Mouse (Mus musculus) forebrain, embryonic 11.5 days (tissue): ENCODE data around the gene Rab4b. TPM values are rescaled to one million over a fixed set of nuclear protein-coding genes. Genes with fewer than 3 reads are reported as not detected.
A peak's percentile ranks its signal among the peaks of the same experiment; 100 is the strongest.

Source experiments
- ATAC-seq: fragments of 200-750 bp; cut with Nextera tagmentation; replicated peaks from 2 replicates; pipeline ENCODE4 v1.8.0; 2017; ENCODE audit warnings: moderate TSS enrichment; ENCODE audit not compliant: low FRiP score
- DNase-seq: peaks from one replicate; pipeline ENCODE4 v3.0.0-alpha.2; 2017; ENCODE audit warnings: low spot score
- H3K27ac ChIP-seq: fragments of 300-500 bp; sonication (generic); 2 replicates; pipeline ENCODE4 v1.5.1; 2014; ENCODE audit warnings: low read depth, low read length
- H3K27me3 ChIP-seq: fragments of 300-500 bp; sonication (generic); 2 replicates; pipeline ENCODE4 v1.6.1; 2014; ENCODE audit warnings: mild to moderate bottlenecking, low read length, mixed read lengths; ENCODE audit not compliant: control insufficient read depth, insufficient read depth
- H3K36me3 ChIP-seq: fragments of 300-500 bp; sonication (generic); 2 replicates; pipeline ENCODE4 v1.6.1; 2014; ENCODE audit warnings: mild to moderate bottlenecking, low read length, moderate library complexity, mixed read lengths; ENCODE audit not compliant: control insufficient read depth, insufficient read depth
- H3K4me1 ChIP-seq: fragments of 300-500 bp; sonication (generic); replicated peaks from 2 replicates; pipeline ENCODE4 v1.6.1; 2014; ENCODE audit warnings: low read length, mixed read lengths; ENCODE audit not compliant: control insufficient read depth, insufficient read depth
- H3K4me2 ChIP-seq: fragments of 300-500 bp; sonication (generic); 2 replicates; pipeline ENCODE4 v1.6.1; 2014; ENCODE audit warnings: low read depth, mild to moderate bottlenecking, low read length, moderate library complexity, mixed read lengths; ENCODE audit not compliant: severe bottlenecking
- H3K4me3 ChIP-seq: fragments of 300-500 bp; sonication (generic); 2 replicates; pipeline ENCODE4 v1.5.1; 2014; ENCODE audit warnings: low read depth, low read length
- H3K9ac ChIP-seq: fragments of 300-500 bp; sonication (generic); 2 replicates; pipeline ENCODE4 v1.6.1; 2014; ENCODE audit warnings: low read length
- H3K9me3 ChIP-seq: fragments of 300-500 bp; sonication (generic); 2 replicates; pipeline ENCODE4 v1.6.1; 2016; ENCODE audit warnings: low read length, mixed read lengths; ENCODE audit not compliant: control insufficient read depth
- WGBS: fragments of 180-500 bp; shearing (Covaris S2); extraction: QIAGEN DNeasy Blood & Tissue Kit; methylation state at CpG from one replicate; pipeline ENCODE4 v1.1.7; 2014; 5-methylcytosine and 5-hydroxymethylcytosine counted together
- polyA plus RNA-seq: library from polyadenylated mRNA; unstranded; fragments of >200 nt; fragmentation: Nextera tagmentation; extraction: Ambion mirVana; gene quantifications from 2 replicates; pipeline ENCODE4 v1.2.1, GENCODE M21; 2014

Gene Rab4b
- polyA plus RNA-seq, 1 experiment from 2014 or later, result 52.3 TPM

GRCm38 (mm10) chr7:27218586-27218985 is 39.9 kb upstream of the Rab4b start:
- H3K4me2 ChIP-seq, result no peak overlapping the region
- H3K9me3 ChIP-seq, result no peaks in the 10 kb centered on the region
- WGBS, result 95% methylated on average over 7 of the region's 7 CpGs
- no peak for ATAC-seq
- H3K27ac ChIP-seq, result no peak overlapping the region
- H3K36me3 ChIP-seq, result no peaks in the 10 kb centered on the region; the same call in 1 of the 2 replicates
- no peak for DNase-seq
- H3K4me1 ChIP-seq, result no peaks in the 10 kb centered on the region
- H3K27me3 ChIP-seq, result no peaks in the 10 kb centered on the region
- no peak overlapping the region for H3K4me3 ChIP-seq
- H3K9ac ChIP-seq, result no peak overlapping the region

DNA sequence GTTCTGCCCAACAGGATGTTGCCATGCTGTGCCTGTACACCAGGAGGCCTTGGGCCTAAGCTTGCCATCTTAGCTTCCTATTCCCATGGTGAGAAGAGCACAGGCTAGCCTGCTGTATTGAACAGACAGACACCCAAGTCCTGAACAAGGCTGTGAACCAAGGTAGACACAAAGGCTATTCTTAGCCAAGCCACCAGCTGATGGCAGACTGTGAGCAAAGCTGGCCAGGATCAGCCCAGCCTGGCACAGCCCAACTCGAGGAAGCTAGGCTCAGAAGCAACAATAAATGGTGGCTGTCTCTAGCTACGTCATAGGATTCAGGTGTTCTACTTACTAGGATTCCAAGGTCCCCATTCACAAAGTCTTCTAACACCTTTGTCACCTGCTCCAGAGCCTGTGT is 33.9 kb upstream of the Rab4b start:
- Histone ChIP-seq H3K9ac (no peak overlapping the region), H3K36me3 (peaks cover 4% of the 10 kb centered on the region; the same call in 1 of the 2 replicates), H3K4me3 (no peak overlapping the region), H3K4me1 (no peaks in the 10 kb centered on the region), H3K27ac (no peak overlapping the region), H3K27me3 (no peaks in the 10 kb centered on the region), H3K9me3 (no peaks in the 10 kb centered on the region), H3K4me2 (no peak overlapping the region)
- 82% methylated on average over 2 of the region's 2 CpGs for WGBS
- no peak for DNase-seq
- no peak for ATAC-seq

DNA sequence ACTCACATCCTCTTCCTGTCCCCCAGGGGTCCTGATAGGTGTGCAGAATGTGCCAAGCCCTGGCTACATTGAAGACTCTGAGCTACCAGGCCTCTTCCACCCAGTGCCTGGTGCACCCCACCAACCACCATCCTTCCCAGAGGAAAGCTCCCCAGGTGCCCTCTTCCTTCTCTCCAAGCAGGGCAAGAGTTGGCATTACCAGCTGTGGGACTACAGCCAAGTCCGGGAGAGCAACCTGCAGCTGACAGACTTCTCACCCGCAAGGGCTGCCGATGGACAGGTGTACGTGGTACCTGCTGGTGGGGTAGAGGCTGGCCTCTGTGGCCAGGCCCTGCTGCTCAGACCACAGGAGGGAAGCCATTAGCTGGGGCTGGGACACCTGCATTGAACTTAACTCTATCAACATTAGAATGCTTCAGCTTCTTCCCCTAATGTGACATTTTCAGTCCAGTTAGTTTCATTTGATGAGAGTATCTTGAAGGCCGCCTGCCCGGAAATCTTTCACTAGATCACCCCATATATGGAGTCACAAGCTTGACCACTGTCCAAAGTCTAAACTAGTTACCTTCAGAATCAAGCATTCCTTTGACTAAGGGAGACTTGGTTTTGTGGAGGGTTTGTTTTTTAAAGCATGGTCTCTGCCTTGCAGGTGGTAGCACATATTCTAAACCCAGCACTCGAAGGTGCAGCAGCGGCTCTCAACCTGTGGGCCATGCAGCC is 25.2 kb upstream of the Rab4b start:
- H3K36me3 ChIP-seq, result peaks cover 2% of the 10 kb centered on the region; the same call in 1 of the 2 replicates
- 94% methylated on average over 8 of the region's 8 CpGs for WGBS
- ATAC-seq, result no peak
- H3K9me3 ChIP-seq, result no peaks in the 10 kb centered on the region
- H3K4me1 ChIP-seq, result no peaks in the 10 kb centered on the region
- no peak overlapping the region for H3K4me2 ChIP-seq
- no peak overlapping the region for H3K27ac ChIP-seq
- no peak overlapping the region for H3K9ac ChIP-seq
- no peak overlapping the region for H3K4me3 ChIP-seq
- DNase-seq, result no peak
- H3K27me3 ChIP-seq, result no peaks in the 10 kb centered on the region

DNA sequence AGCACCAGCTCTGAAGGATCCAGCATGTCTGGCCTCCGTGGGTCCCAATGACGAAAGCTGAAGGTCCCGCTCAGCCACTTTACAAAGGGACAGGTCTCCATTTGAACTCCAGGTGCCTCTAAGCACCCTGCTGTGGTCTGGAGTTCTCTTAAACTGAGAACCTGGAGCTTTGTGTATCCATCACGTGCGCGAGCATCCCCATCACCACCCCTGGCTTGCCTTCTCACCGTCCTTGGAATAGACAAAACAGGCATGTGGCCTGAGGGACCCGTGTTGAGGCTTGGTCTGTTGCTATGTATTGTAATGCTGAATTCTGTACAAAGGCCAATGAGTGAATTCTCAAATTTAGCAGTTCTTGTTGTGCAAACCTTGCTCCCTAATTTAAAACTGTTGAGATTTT is 20.1 kb upstream of the Rab4b start:
- no peak for ATAC-seq
- H3K27me3 ChIP-seq, result no peaks in the 10 kb centered on the region
- H3K4me3 ChIP-seq, result no peak overlapping the region
- H3K27ac ChIP-seq, result no peak overlapping the region
- H3K9ac ChIP-seq, result no peak overlapping the region
- H3K4me1 ChIP-seq, result peaks cover 7% of the 10 kb centered on the region; the same call in 1 of the 2 replicates
- DNase-seq, result no peak
- no peak overlapping the region for H3K4me2 ChIP-seq
- no peaks in the 10 kb centered on the region for H3K9me3 ChIP-seq
- WGBS, result 94% methylated on average over 8 of the region's 8 CpGs
- H3K36me3 ChIP-seq, result 0 out of 2 replicates have a peak, but pooled peaks cover 2% of the 10 kb centered on the region

GRCm38 (mm10) chr7:27198355-27198754 is 19.7 kb upstream of the Rab4b start:
- Histone ChIP-seq H3K4me1 (peaks cover 9% of the 10 kb centered on the region; the same call in 1 of the 2 replicates), H3K27ac (no peak overlapping the region), H3K9ac (no peak overlapping the region), H3K4me2 (no peak overlapping the region), H3K4me3 (no peak overlapping the region), H3K9me3 (no peaks in the 10 kb centered on the region), H3K27me3 (no peaks in the 10 kb centered on the region), H3K36me3 (peaks cover 1% of the 10 kb centered on the region; the same call in 1 of the 2 replicates)
- ATAC-seq, result no peak
- no peak for DNase-seq

GRCm38 (mm10) chr7:27197634-27198033 is 18.9 kb upstream of the Rab4b start:
- 93% methylated on average over 8 of the region's 8 CpGs for WGBS
- H3K36me3 ChIP-seq, result peaks cover 1% of the 10 kb centered on the region; the same call in 1 of the 2 replicates
- H3K4me3 ChIP-seq, result no peak overlapping the region
- ATAC-seq (no peak), DNase-seq (no peak)
- no peak overlapping the region for H3K4me2 ChIP-seq
- peaks cover 9% of the 10 kb centered on the region; the same call in 1 of the 2 replicates for H3K4me1 ChIP-seq
- H3K27me3 ChIP-seq, result no peaks in the 10 kb centered on the region
- no peaks in the 10 kb centered on the region for H3K9me3 ChIP-seq
- no peak overlapping the region for H3K9ac ChIP-seq
- H3K27ac ChIP-seq, result no peak overlapping the region

- H3K4me2 ChIP-seq, result no peak overlapping the region
- H3K9ac ChIP-seq, result no peak overlapping the region
- WGBS, result 83% methylated on average over 3 of the region's 3 CpGs
- peaks cover 9% of the 10 kb centered on the region; the same call in 1 of the 2 replicates for H3K4me1 ChIP-seq
- ATAC-seq (no peak), DNase-seq (no peak)
- peaks cover 6% of the 10 kb centered on the region for H3K36me3 ChIP-seq
- H3K9me3 ChIP-seq, result no peaks in the 10 kb centered on the region
- H3K27ac ChIP-seq, result no peak overlapping the region
- H3K4me3 ChIP-seq, result no peak overlapping the region
- H3K27me3 ChIP-seq, result no peaks in the 10 kb centered on the region
Observed at GRCm38 (mm10) chr7:27197136-27197535, 18.4 kb upstream of the Rab4b start.

DNA sequence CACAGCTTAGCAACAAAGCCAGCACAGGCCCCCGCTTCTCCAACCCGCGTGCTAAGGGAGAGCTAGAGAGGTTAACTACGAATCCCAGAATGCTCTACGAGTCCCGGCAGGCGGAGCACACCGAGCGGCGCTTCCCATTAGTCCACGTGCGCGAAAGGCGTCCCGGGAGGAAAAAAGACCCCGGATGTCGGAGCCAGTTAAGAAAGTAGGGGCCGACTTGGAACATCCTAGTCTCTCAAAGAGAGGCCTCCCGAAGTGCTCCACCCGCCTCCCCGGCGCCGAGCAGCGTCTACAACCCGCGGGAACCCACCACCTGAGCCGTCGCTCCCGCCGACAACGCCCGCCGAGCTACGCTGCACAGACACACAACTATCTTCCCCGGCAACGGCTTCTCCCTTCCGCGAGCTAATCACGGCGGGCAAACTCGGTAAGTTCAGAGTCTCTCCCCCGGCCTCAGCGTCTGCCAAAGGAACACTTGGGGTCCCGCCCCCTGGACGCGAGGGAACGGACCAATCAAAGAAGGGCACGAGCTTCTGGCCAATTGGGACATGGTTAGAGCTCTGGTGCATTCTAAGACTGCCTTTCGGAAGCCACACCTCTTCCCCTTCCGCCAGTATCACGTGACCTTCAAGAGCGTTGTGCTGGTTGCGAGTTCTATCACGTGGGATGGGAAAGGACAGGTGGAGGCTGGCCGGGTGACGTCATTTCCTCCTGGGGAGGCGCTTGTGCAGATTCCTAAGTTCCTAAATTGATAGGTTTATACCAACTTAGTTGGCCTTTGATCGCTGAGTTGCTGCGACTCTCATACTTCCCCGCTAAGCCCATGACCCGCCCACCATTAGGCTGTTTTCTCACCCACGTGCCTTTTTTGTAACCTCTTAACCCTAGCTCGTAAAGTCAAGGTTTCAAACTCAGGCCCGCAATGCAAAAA is 17.2 kb upstream of the Rab4b start, which contains the start of the genes BC024978 and Snrpa:
Gene BC024978 (plus strand): TSS at position 101 of the 931 bp plus-strand sequence.
Gene Snrpa (minus strand): TSS at position 591 of the 931 bp plus-strand sequence.
- peak; percentile 99 for ATAC-seq
- WGBS, result under 1% methylated on average over 64 of the region's 64 CpGs
- H3K36me3 ChIP-seq, result peaks cover 17% of the 10 kb centered on the region

More for the DNA sequence above, 17.2 kb upstream of the Rab4b start, which contains the start of the genes BC024978 and Snrpa:
- Histone ChIP-seq H3K27ac (peak within 1 kb of the TSS; percentile 97), H3K4me2 (peak within 1 kb of the TSS; percentile 95), H3K9ac (peak within 1 kb of the TSS; percentile 93), H3K9me3 (no peaks in the 10 kb centered on the region), H3K4me3 (peak within 1 kb of the TSS; percentile 85), H3K4me1 (peaks cover 9% of the 10 kb centered on the region; the same call in 1 of the 2 replicates), H3K27me3 (no peaks in the 10 kb centered on the region)
- peak; percentile 94 for DNase-seq
